ENCODE assay signal across 8 mouse cellular contexts in genomic region chr12:79965471-79966288, GRCm38 (mm10).
A peak's percentile ranks its signal among the peaks of the same experiment; 100 is the strongest.
DNase-seq lines count a peak whose midpoint lies in the region; ATAC-seq and TF ChIP-seq lines count a peak whose summit lies in the region.

No protein-coding gene starts in this region.

- H3K36me3 ChIP-seq in ES-Bruce4 (ENCODE audit: control insufficient read depth, insufficient read depth, low read length, poor library complexity, severe bottlenecking), result no peaks in the 10 kb centered on the region
- H3K36me3 ChIP-seq in embryonic facial prominence, embryonic 15.5 days, result no peaks in the 10 kb centered on the region
- H3K36me3 ChIP-seq in hindbrain, embryonic 10.5 days, result no peaks in the 10 kb centered on the region
- H3K36me3 ChIP-seq in midbrain, embryonic 13.5 days, result no peaks in the 10 kb centered on the region

- H3K9me3 ChIP-seq in ES-Bruce4 (replicated peaks; ENCODE audit: control insufficient read depth, insufficient read depth, low read length, poor library complexity, severe bottlenecking), result no peaks in the 10 kb centered on the region
- H3K9me3 ChIP-seq in embryonic facial prominence, embryonic 15.5 days (replicated peaks), result no peaks in the 10 kb centered on the region
- H3K9me3 ChIP-seq in hindbrain, embryonic 10.5 days, result no peaks in the 10 kb centered on the region
- no peaks in the 10 kb centered on the region for H3K9me3 ChIP-seq in midbrain, embryonic 13.5 days

- H3K9ac ChIP-seq in ES-Bruce4 (ENCODE audit: low read depth, poor library complexity, severe bottlenecking), result peak overlapping the region; percentile 84
- H3K9ac ChIP-seq in embryonic facial prominence, embryonic 15.5 days, result peak overlapping the region; percentile 41
- peak overlapping the region; percentile 73 for H3K9ac ChIP-seq in midbrain, embryonic 13.5 days (replicated peaks)

- peaks cover 6% of the 10 kb centered on the region; the same call in 1 of the 2 replicates for H3K4me1 ChIP-seq in cerebellum, adult 2 months (ENCODE audit: control insufficient read depth, insufficient read depth, low read length)
- peaks cover 1% of the 10 kb centered on the region for H3K4me1 ChIP-seq in ES-Bruce4 (ENCODE audit: control insufficient read depth, insufficient read depth, low read length)
- peaks cover 56% of the 10 kb centered on the region for H3K4me1 ChIP-seq in embryonic facial prominence, embryonic 15.5 days
- peaks cover 62% of the 10 kb centered on the region for H3K4me1 ChIP-seq in hindbrain, embryonic 10.5 days (replicated peaks)
- H3K4me1 ChIP-seq in midbrain, embryonic 13.5 days (replicated peaks), result peaks cover 34% of the 10 kb centered on the region

- no peak overlapping the region for H3K27ac ChIP-seq in cerebellum, adult 2 months (ENCODE audit: insufficient read depth, low read length)
- H3K27ac ChIP-seq in ES-Bruce4 (ENCODE audit: insufficient read depth, low read length), result peak overlapping the region; percentile 40
- peak overlapping the region; percentile 79 for H3K27ac ChIP-seq in embryonic facial prominence, embryonic 15.5 days (replicated peaks)
- peak overlapping the region; percentile 92 for H3K27ac ChIP-seq in hindbrain, embryonic 10.5 days
- H3K27ac ChIP-seq in midbrain, embryonic 13.5 days, result peak overlapping the region; percentile 71

- peak; percentile 34 to 44 for DNase-seq in cerebellum, adult 2 months
- no peak for DNase-seq in cerebellum, adult 11 months
- DNase-seq in hindbrain, embryonic 10.5 days (ENCODE audit: low spot score), result peak; percentile 71
- DNase-seq in left cerebral cortex, postnatal 36 days (ENCODE audit: low spot score in 2 of 2), result peak; percentile 49 to 53
- no peak for DNase-seq in urinary bladder, postnatal 14 days (ENCODE audit: low spot score)

- peak overlapping the region; percentile 63 for H3K4me2 ChIP-seq in embryonic facial prominence, embryonic 15.5 days (replicated peaks)
- H3K4me2 ChIP-seq in midbrain, embryonic 13.5 days (replicated peaks), result peak overlapping the region; percentile 67

- TF ChIP-seq EP300 in ES-Bruce4 (IDR thresholded peaks at IDR 0.05; ENCODE audit: insufficient read depth, low read depth, low read length), result no peak

- no peak for TF ChIP-seq CTCF in cerebellum, adult 2 months (IDR thresholded peaks at IDR 0.05; ENCODE audit: borderline replicate concordance, insufficient read depth, low read depth, low read length)
- no peak for TF ChIP-seq CTCF in ES-Bruce4 (IDR thresholded peaks at IDR 0.05; ENCODE audit: low read depth, low read length)

- ATAC-seq in embryonic facial prominence, embryonic 15.5 days (ENCODE audit: insufficient number of reproducible peaks, low FRiP score, low TSS enrichment, low read depth), result peak; percentile 63; the same call in 1 of the 2 replicates
- ATAC-seq in midbrain, embryonic 13.5 days, result peak; percentile 77

- peak overlapping the region; percentile 62 for H3K4me3 ChIP-seq in cerebellum, adult 2 months (replicated peaks; ENCODE audit: insufficient read depth, low read depth, low read length)
- H3K4me3 ChIP-seq in ES-Bruce4 (ENCODE audit: low read depth, low read length), result peak overlapping the region; percentile 54
- H3K4me3 ChIP-seq in embryonic facial prominence, embryonic 15.5 days (replicated peaks), result peak overlapping the region; percentile 35
- peak overlapping the region; percentile 54 for H3K4me3 ChIP-seq in hindbrain, embryonic 10.5 days
- H3K4me3 ChIP-seq in midbrain, embryonic 13.5 days (replicated peaks), result peak overlapping the region; percentile 45

- intact Hi-C loops in left cerebral cortex, postnatal 36 days (cut with DNase I), result loop anchor here (5.0 to 10.0 kb wide), 2 partner anchors 38 to 351 kb away; no protein-coding TSS in a partner anchor

- no peaks in the 10 kb centered on the region for H3K27me3 ChIP-seq in cerebellum, adult 2 months (ENCODE audit: control insufficient read depth, insufficient read depth, low read length)
- H3K27me3 ChIP-seq in ES-Bruce4 (ENCODE audit: control insufficient read depth, insufficient read depth, low read length, poor library complexity, severe bottlenecking), result no peaks in the 10 kb centered on the region
- no peaks in the 10 kb centered on the region for H3K27me3 ChIP-seq in embryonic facial prominence, embryonic 15.5 days
- peaks cover 7% of the 10 kb centered on the region; the same call in 1 of the 2 replicates for H3K27me3 ChIP-seq in hindbrain, embryonic 10.5 days (ENCODE audit: insufficient read depth, poor library complexity, severe bottlenecking)
- H3K27me3 ChIP-seq in midbrain, embryonic 13.5 days, result no peaks in the 10 kb centered on the region; the same call in 1 of the 2 replicates

- peak; percentile 34; the same call in 1 of the 2 replicates for TF ChIP-seq POLR2A in cerebellum, adult 2 months (IDR thresholded peaks at IDR 0.05; ENCODE audit: borderline replicate concordance, insufficient read depth, low read length)
- no peak for TF ChIP-seq POLR2A in ES-Bruce4 (IDR thresholded peaks at IDR 0.05; ENCODE audit: insufficient read depth, low read length)

- WGBS in cerebellum, adult 2 months, result 8% methylated on average over 46 of the region's 46 CpGs
- 3% methylated on average over 46 of the region's 46 CpGs for WGBS in embryonic facial prominence, embryonic 15.5 days
- WGBS in hindbrain, embryonic 10.5 days, result 3% methylated on average over 46 of the region's 46 CpGs
- 2% methylated on average over 46 of the region's 46 CpGs for WGBS in midbrain, embryonic 13.5 days

Comparison
In these comparisons a context has a peak if more than half of its experiments do, and no peak if none do; other contexts are left out.
1. DNase-seq: peak in cerebellum, adult 2 months (2 of 2), hindbrain, embryonic 10.5 days (single experiment) and left cerebral cortex, postnatal 36 days (2 of 2); none in cerebellum, adult 11 months (single experiment) and urinary bladder, postnatal 14 days (single experiment).
2. Peak in every context shown above with its lines, with median percentiles within 50 percentile points of each other: H3K4me3 ChIP-seq and H3K9ac ChIP-seq.